Mouse (Mus musculus): ENCODE results near the gene Chrna5. TPM values are rescaled to one million over a fixed set of nuclear protein-coding genes. Genes with fewer than 3 reads are reported as not detected.
"Not testable (repeated sequence)": the region's sequence is repeated elsewhere in the genome, so short reads cannot be mapped to it uniquely, and the experiment has no call there.

Gene Chrna5
- polyA plus RNA-seq (2015; fragmentation: Nextera tagmentation; extraction: Ambion mirVana) = 2.7 and 3.0 TPM in 2 replicates

GRCm38 (mm10) chr9:54980674-54981073 is at the start of gene Chrna5:
Gene Chrna5, plus strand, starts transcription at chr9:54980880.
- no peak for ATAC-seq (ENCODE audit: insufficient read depth, low FRiP score, low read depth)

GRCm38 (mm10) chr9:54931765-54932164 is 48.9 kb upstream of the Chrna5 start:
- 4% methylated on average over 1 of the region's 1 CpGs for WGBS
- Histone ChIP-seq H3K27me3 (replicated peaks) (no peaks in the 10 kb centered on the region), H3K4me2 (no peak overlapping the region), H3K4me1 (no peaks in the 10 kb centered on the region), H3K27ac (no peak overlapping the region), H3K9ac (no peak overlapping the region), H3K36me3 (no peaks in the 10 kb centered on the region), H3K9me3 (no peaks in the 10 kb centered on the region), H3K4me3 (replicated peaks) (no peak overlapping the region)
- ATAC-seq (ENCODE audit: insufficient read depth, low FRiP score, low read depth) = no peak

More at GRCm38 (mm10) chr9:54980674-54981073, at the start of gene Chrna5:
- no peaks in the 10 kb centered on the region for H3K9me3 ChIP-seq
- 66% methylated on average over 8 of the region's 8 CpGs for WGBS
- H3K4me1 ChIP-seq = 0 out of 2 replicates have a peak, but pooled peaks cover 2% of the 10 kb centered on the region
- peak within 1 kb of the TSS; percentile 63 for H3K4me3 ChIP-seq (replicated peaks)
- H3K27me3 ChIP-seq (replicated peaks) = peaks cover 33% of the 10 kb centered on the region
- no peaks in the 10 kb centered on the region for H3K36me3 ChIP-seq
- H3K9ac ChIP-seq = 0 out of 2 replicates have a peak within 1 kb of the TSS, but pooled peaks have one; percentile 11
- peak within 1 kb of the TSS; percentile 98 for H3K4me2 ChIP-seq
- H3K27ac ChIP-seq = no peak within 1 kb of the TSS

GRCm38 (mm10) chr9:54932379-54932778 is 48.3 kb upstream of the Chrna5 start:
- Histone ChIP-seq H3K27me3 (replicated peaks) (no peaks in the 10 kb centered on the region), H3K9me3 (no peaks in the 10 kb centered on the region), H3K36me3 (no peaks in the 10 kb centered on the region), H3K4me2 (no peak overlapping the region), H3K4me3 (replicated peaks) (no peak overlapping the region), H3K27ac (no peak overlapping the region), H3K9ac (no peak overlapping the region), H3K4me1 (no peaks in the 10 kb centered on the region)
- WGBS = 67% methylated on average over 2 of the region's 2 CpGs
- ATAC-seq (ENCODE audit: insufficient read depth, low FRiP score, low read depth) = no peak

GRCm38 (mm10) chr9:54942071-54942470 is 38.6 kb upstream of the Chrna5 start:
- H3K36me3 ChIP-seq = no peaks in the 10 kb centered on the region
- H3K9me3 ChIP-seq = no peaks in the 10 kb centered on the region
- H3K4me1 ChIP-seq = no peaks in the 10 kb centered on the region
- WGBS = 83% methylated on average over 4 of the region's 4 CpGs
- H3K27ac ChIP-seq = no peak overlapping the region
- ATAC-seq (ENCODE audit: insufficient read depth, low FRiP score, low read depth) = no peak
- no peak overlapping the region for H3K9ac ChIP-seq
- H3K4me3 ChIP-seq (replicated peaks) = no peak overlapping the region
- H3K4me2 ChIP-seq = no peak overlapping the region
- no peaks in the 10 kb centered on the region for H3K27me3 ChIP-seq (replicated peaks)

GRCm38 (mm10) chr9:54944467-54944866 is 36.2 kb upstream of the Chrna5 start:
- no peaks in the 10 kb centered on the region for H3K27me3 ChIP-seq (replicated peaks)
- no peaks in the 10 kb centered on the region for H3K4me1 ChIP-seq
- no peak overlapping the region for H3K4me3 ChIP-seq (replicated peaks)
- H3K9ac ChIP-seq = no peak overlapping the region
- H3K27ac ChIP-seq = no peak overlapping the region
- H3K9me3 ChIP-seq = no peaks in the 10 kb centered on the region
- WGBS = 65% methylated on average over 2 of the region's 2 CpGs
- H3K4me2 ChIP-seq = no peak overlapping the region
- no peak for ATAC-seq (ENCODE audit: insufficient read depth, low FRiP score, low read depth)
- H3K36me3 ChIP-seq = no peaks in the 10 kb centered on the region

GRCm38 (mm10) chr9:54946256-54946655 is 34.4 kb upstream of the Chrna5 start:
- no peaks in the 10 kb centered on the region for H3K4me1 ChIP-seq
- H3K27me3 ChIP-seq (replicated peaks) = no peaks in the 10 kb centered on the region
- ATAC-seq (ENCODE audit: insufficient read depth, low FRiP score, low read depth) = no peak
- H3K36me3 ChIP-seq = no peaks in the 10 kb centered on the region
- H3K9me3 ChIP-seq = no peaks in the 10 kb centered on the region
- 64% methylated on average over 16 of the region's 16 CpGs for WGBS
- H3K27ac ChIP-seq = no peak overlapping the region
- H3K4me2 ChIP-seq = no peak overlapping the region
- no peak overlapping the region for H3K9ac ChIP-seq
- no peak overlapping the region for H3K4me3 ChIP-seq (replicated peaks)

GRCm38 (mm10) chr9:54949465-54949864 is 31.2 kb upstream of the Chrna5 start:
- no peak overlapping the region for H3K4me3 ChIP-seq (replicated peaks)
- H3K27ac ChIP-seq = no peak overlapping the region
- H3K9ac ChIP-seq = no peak overlapping the region
- no peaks in the 10 kb centered on the region for H3K9me3 ChIP-seq
- H3K36me3 ChIP-seq = 0 out of 2 replicates have a peak, but pooled peaks cover 12% of the 10 kb centered on the region
- 0 out of 2 replicates have a peak, but pooled peaks cover 9% of the 10 kb centered on the region for H3K4me1 ChIP-seq
- H3K27me3 ChIP-seq (replicated peaks) = no peaks in the 10 kb centered on the region
- no peak for ATAC-seq (ENCODE audit: insufficient read depth, low FRiP score, low read depth)
- no peak overlapping the region for H3K4me2 ChIP-seq

- Histone ChIP-seq H3K27ac (peak overlapping the region; percentile 93), H3K4me2 (peak overlapping the region; percentile 67), H3K4me3 (replicated peaks) (peak overlapping the region; percentile 77), H3K36me3 (peaks cover 14% of the 10 kb centered on the region)
- ATAC-seq (ENCODE audit: insufficient read depth, low FRiP score, low read depth); H3K27me3 ChIP-seq (replicated peaks); H3K9ac ChIP-seq; H3K9me3 ChIP-seq; H3K4me1 ChIP-seq: not testable (repeated sequence)
- 39% methylated on average over 8 of the region's 8 CpGs for WGBS
These were observed 30.5 kb upstream of the Chrna5 start for GRCm38 (mm10) chr9:54950162-54950561.

- Histone ChIP-seq H3K27me3 (replicated peaks) (no peaks in the 10 kb centered on the region), H3K4me3 (replicated peaks) (peak within 1 kb of the TSS; percentile 77), H3K4me2 (peak within 1 kb of the TSS; percentile 67), H3K9me3 (no peaks in the 10 kb centered on the region), H3K36me3 (peaks cover 19% of the 10 kb centered on the region), H3K4me1 (0 out of 2 replicates have a peak, but pooled peaks cover 9% of the 10 kb centered on the region), H3K9ac (peak within 1 kb of the TSS; percentile 78), H3K27ac (peak within 1 kb of the TSS; percentile 93)
- peak; percentile 100 for ATAC-seq (ENCODE audit: insufficient read depth, low FRiP score, low read depth)
- under 1% methylated on average over 51 of the region's 65 CpGs for WGBS
These were observed 29.9 kb upstream of the Chrna5 start, which contains the start of the genes Psma4 and AY074887 for GRCm38 (mm10) chr9:54950575-54951321. Gene Psma4, plus strand, starts transcription at chr9:54950790. Gene AY074887, minus strand, starts transcription at chr9:54950998.

- H3K9me3 ChIP-seq = no peaks in the 10 kb centered on the region
- no peak overlapping the region for H3K27ac ChIP-seq
- H3K4me1 ChIP-seq = no peaks in the 10 kb centered on the region
- no peak overlapping the region for H3K4me3 ChIP-seq (replicated peaks)
- no peak overlapping the region for H3K9ac ChIP-seq
- no peak for ATAC-seq (ENCODE audit: insufficient read depth, low FRiP score, low read depth)
- WGBS = 93% methylated on average over 4 of the region's 4 CpGs
- H3K27me3 ChIP-seq (replicated peaks) = no peaks in the 10 kb centered on the region
- peaks cover 18% of the 10 kb centered on the region for H3K36me3 ChIP-seq
- H3K4me2 ChIP-seq = no peak overlapping the region
These were observed 19.6 kb upstream of the Chrna5 start for GRCm38 (mm10) chr9:54961059-54961458.

- H3K9me3 ChIP-seq = no peaks in the 10 kb centered on the region
- H3K4me3 ChIP-seq (replicated peaks) = no peak overlapping the region
- no peak for ATAC-seq (ENCODE audit: insufficient read depth, low FRiP score, low read depth)
- no peaks in the 10 kb centered on the region; the same call in 1 of the 2 replicates for H3K36me3 ChIP-seq
- H3K9ac ChIP-seq = no peak overlapping the region
- no peaks in the 10 kb centered on the region for H3K27me3 ChIP-seq (replicated peaks)
- no peaks in the 10 kb centered on the region for H3K4me1 ChIP-seq
- H3K27ac ChIP-seq = no peak overlapping the region
- H3K4me2 ChIP-seq = no peak overlapping the region
These were observed 17.0 kb upstream of the Chrna5 start for GRCm38 (mm10) chr9:54963669-54964068.

- H3K4me2 ChIP-seq = no peak overlapping the region
- no peaks in the 10 kb centered on the region for H3K4me1 ChIP-seq
- no peak for ATAC-seq (ENCODE audit: insufficient read depth, low FRiP score, low read depth)
- no peak overlapping the region for H3K9ac ChIP-seq
- H3K27ac ChIP-seq = no peak overlapping the region
- H3K4me3 ChIP-seq (replicated peaks) = no peak overlapping the region
- 54% methylated on average over 8 of the region's 8 CpGs for WGBS
- no peaks in the 10 kb centered on the region for H3K9me3 ChIP-seq
- no peaks in the 10 kb centered on the region for H3K27me3 ChIP-seq (replicated peaks)
- no peaks in the 10 kb centered on the region for H3K36me3 ChIP-seq
These were observed 10.6 kb upstream of the Chrna5 start for GRCm38 (mm10) chr9:54969972-54970637.
